Mouse (Mus musculus) monocyte, adult 5-6 weeks (primary cell): ENCODE measurements around the gene Cdc14b. TPM values are rescaled to one million over a fixed set of nuclear protein-coding genes. Genes with fewer than 3 reads are reported as not detected.

Experiments used
- ATAC-seq: fragments of 153-309, 156-312 bp; replicated peaks from 2 replicates; pipeline ENCODE4 v1.8.0; 2017; ENCODE audit warnings: mild to moderate bottlenecking; ENCODE audit not compliant: low TSS enrichment, insufficient number of reproducible peaks, severe bottlenecking, poor library complexity, low FRiP score
- total RNA-seq: library from RNA; stranded (forward); fragments of 200-1000, 200-491, 200-594 nt; gene quantifications from 3 replicates; pipeline ENCODE4 v1.2.3, GENCODE M21; 2017

Cdc14b gene
- total RNA-seq, 1 experiment from 2014 or later: 6.2 TPM

GRCm38 (mm10) chr13:64244685-64245261, 30.3 kb downstream of the Cdc14b start:
- no peak for ATAC-seq

- ATAC-seq: no peak
These were observed 32.4 kb downstream of the Cdc14b start for GRCm38 (mm10) chr13:64242721-64243120.

DNA sequence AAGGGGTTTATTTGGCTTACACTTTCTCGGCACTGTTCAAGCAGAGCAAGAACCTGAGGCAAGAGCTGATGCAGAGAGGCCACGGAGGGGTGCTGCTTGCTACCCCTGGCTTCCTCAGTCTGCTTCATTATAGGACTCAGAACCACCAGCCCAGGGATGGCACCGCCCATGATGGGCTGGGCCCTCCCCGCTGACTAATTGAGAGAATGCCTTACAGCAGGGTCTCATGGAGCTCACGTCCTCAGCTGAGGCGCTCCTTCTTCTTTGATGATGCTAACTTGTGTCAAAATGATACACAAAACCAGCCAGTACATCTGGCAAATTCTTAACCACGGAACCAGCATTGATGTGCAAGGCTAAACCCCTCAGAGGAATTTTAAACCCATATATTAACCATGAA, 34.5 kb downstream of the Cdc14b start:
- no peak for ATAC-seq

DNA sequence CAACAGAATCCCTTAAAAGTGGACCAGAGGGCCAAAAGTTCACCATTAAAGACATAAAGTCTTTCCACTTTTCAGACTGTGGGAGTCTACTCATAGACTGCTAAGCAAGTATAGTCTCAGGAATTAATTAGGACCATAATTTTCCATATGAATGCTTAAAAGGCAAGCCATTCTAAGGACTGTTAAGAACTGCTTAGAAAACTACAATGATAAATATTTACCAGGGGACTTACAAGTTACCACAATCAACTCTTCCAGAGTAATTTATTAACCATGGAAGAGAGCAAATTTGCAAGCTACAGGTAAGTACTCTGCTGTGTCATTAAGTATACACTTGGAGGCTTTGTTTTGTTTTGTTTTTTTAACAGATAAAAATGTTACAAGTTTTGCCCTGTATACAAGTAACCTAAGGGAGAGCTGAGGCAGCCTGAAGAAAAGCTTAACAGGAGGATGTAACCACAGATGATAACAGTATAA, 37.4 kb downstream of the Cdc14b start:
- ATAC-seq: no peak

DNA sequence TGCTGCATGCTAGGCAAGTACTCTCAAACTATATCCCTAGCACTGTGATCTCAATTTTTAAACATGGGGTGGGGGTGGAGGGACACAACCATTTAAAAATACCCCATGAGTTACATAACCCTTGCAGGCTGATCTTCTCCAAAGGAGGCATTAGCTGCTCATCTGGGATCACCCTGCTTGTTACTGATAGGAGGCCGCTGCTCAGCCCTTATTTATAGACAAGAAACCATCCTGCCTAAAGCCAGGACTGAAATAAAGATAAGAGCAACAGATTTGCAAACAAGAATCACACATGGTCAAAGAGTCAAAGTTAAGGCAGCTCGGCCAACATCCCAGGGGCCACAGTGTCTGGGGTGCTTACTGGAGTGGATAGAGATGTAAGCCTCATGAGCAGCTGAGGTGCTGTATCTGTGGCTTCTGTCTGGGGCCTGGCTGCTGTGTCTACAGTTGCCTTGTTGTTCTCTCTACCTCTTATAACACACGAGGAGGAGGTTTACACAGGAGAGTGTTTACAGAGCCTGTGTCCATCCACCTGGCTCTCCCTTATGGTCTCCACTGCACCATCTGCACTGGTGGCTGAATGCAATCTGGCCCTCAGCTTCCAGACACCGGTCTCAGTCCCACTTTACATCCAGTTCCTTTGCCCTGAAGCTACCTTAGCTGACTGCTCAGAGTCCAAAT, 38.0 kb downstream of the Cdc14b start:
- no peak for ATAC-seq

GRCm38 (mm10) chr13:64235777-64236176, 39.3 kb downstream of the Cdc14b start:
- no peak for ATAC-seq

- ATAC-seq: no peak
These were observed 39.9 kb downstream of the Cdc14b start for GRCm38 (mm10) chr13:64235062-64235715.

GRCm38 (mm10) chr13:64233139-64233538, 42.0 kb downstream of the Cdc14b start:
- ATAC-seq: no peak

DNA sequence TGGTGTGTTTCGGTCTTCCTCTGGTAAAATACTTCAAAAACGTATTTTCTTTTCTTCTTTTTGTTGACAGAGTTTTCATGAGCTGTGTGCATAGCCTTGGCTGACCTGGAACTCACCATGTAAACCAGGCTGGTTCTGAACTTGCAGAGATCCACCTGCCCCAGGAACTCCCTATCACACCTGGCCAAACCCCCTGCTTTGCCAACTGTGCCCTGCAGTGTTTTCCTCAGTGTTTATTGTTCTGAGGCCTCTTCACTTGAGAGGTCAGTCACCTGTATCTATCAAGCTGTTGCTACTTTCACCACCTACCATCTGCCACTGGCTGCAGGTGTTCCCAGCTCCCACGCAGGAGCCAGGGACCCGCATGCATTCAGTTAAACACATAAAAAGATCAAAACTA, 48.4 kb downstream of the Cdc14b start:
- ATAC-seq: no peak

DNA sequence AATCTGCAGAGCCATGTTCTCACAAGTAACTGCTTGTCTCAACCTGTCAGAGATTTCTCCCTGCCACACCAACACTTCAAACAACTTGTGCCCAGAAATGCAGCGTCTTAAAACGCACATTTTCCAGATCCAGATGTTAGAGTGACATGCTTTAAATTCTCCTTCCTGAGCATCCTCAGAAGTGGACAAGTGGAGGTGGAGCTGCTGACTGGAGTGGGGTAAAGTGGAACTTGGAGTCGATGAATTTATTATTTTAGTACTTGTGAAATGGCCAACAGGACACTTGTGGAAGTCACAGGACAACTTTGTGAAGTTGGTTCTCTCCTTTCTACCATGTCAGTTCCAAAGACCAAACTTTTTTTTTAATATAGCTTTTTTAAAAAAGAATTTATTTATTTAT, 49.4 kb downstream of the Cdc14b start:
- ATAC-seq: no peak

- ATAC-seq: no peak
These were observed 60.2 kb downstream of the Cdc14b start for GRCm38 (mm10) chr13:64214891-64215290.

- no peak for ATAC-seq
These were observed 63.0 kb downstream of the Cdc14b start for GRCm38 (mm10) chr13:64211995-64212603.

- no peak for ATAC-seq
These were observed 66.9 kb downstream of the Cdc14b start for GRCm38 (mm10) chr13:64208146-64208545.

GRCm38 (mm10) chr13:64205186-64205585, 69.9 kb downstream of the Cdc14b start:
- ATAC-seq: no peak

- no peak for ATAC-seq
These were observed 70.4 kb downstream of the Cdc14b start for GRCm38 (mm10) chr13:64204726-64205125.

GRCm38 (mm10) chr13:64200911-64201310, 74.2 kb downstream of the Cdc14b start:
- no peak for ATAC-seq

- no peak for ATAC-seq
These were observed 76.8 kb downstream of the Cdc14b start for GRCm38 (mm10) chr13:64198310-64198709.

DNA sequence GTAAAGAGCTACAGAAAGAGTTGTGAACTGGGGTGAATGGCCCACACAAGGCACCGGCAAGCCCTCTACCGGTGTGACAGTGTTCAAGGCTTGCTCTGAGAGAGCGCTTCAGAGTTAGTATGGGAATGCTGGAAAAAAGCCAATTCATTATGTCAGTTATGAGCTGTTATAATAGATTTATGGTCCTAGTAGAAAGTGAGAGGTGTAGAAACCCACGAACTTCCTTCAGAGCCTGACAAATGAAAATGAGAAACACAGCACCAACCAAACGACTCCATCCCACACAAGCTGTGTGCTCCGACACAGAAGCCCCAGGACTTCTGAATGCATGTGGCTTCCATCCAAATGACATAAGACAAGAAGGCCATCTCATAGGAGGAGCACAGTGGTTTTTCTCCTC, 77.2 kb downstream of the Cdc14b start:
- ATAC-seq: no peak

- ATAC-seq: no peak
These were observed 88.0 kb downstream of the Cdc14b start for GRCm38 (mm10) chr13:64187065-64187464.

- ATAC-seq: no peak
These were observed 88.6 kb downstream of the Cdc14b start for GRCm38 (mm10) chr13:64186516-64186915.
